Mouse (Mus musculus): ENCODE results near the gene Hist1h2be. TPM values are rescaled to one million over a fixed set of nuclear protein-coding genes. Genes with fewer than 3 reads are reported as not detected.
A peak's percentile ranks its signal among the peaks of the same experiment; 100 is the strongest.

Gene Hist1h2be
- polyA plus RNA-seq, 1 experiment from 2014 or later = 2.3 TPM

DNA sequence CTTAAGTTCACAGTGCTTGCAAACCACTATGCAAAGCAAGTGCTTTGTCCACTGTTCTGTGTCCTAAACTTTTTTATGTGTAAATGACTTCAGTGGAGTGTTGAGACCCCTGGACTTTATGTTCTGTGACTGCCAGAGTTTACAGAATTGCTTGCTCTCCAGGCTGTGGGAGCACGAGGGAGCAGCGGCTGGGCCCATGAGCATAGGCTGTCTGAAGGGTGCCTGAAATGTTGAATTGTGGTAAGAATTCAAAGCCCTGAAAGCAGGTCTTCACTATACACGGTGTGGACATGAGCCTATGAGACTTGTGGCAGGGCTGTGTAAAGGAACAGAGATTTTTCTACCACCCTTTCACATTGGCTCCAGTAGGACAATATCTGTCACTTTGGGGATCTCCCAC lies 9.3 kb downstream of the Hist1h2be start:
- Histone ChIP-seq H3K36me3 (ENCODE audit: control insufficient read depth, insufficient read depth, low read length) (no peaks in the 10 kb centered on the region), H3K4me2 (ENCODE audit: low read depth, low read length) (no peak overlapping the region), H3K27me3 (replicated peaks; ENCODE audit: control insufficient read depth, insufficient read depth, low read length) (no peaks in the 10 kb centered on the region), H3K9ac (ENCODE audit: low read depth, low read length) (no peak overlapping the region), H3K27ac (ENCODE audit: low read length) (no peak overlapping the region), H3K9me3 (ENCODE audit: control insufficient read depth, low read length) (no peaks in the 10 kb centered on the region), H3K4me3 (ENCODE audit: low read length) (no peak overlapping the region), H3K4me1 (ENCODE audit: control insufficient read depth, insufficient read depth, low read length) (no peaks in the 10 kb centered on the region)
- ATAC-seq = no peak
- WGBS = 83% methylated on average over 3 of the region's 3 CpGs

DNA sequence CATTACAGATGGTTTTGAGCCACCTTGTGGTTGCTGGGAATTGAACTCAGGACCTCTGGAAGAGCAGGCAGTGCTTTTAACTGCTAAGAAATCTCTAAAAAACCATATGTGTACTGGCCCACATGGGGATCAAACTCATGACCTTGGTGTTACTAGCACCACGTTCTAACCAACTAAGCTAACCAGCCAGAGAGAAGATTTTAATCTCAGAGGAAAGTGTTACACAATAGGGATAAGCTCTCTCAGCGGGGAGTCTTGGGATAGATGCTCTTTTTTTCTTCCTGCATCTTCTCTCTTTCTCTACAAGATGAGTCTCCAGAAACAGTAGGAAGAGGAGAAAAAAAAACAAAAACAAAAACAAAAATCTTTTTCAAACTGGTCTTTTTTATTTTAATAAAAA lies 10.5 kb downstream of the Hist1h2be start:
- WGBS = 84% methylated on average over 2 of the region's 2 CpGs
- no peaks in the 10 kb centered on the region for H3K4me1 ChIP-seq (ENCODE audit: control insufficient read depth, insufficient read depth, low read length)
- H3K27me3 ChIP-seq (replicated peaks; ENCODE audit: control insufficient read depth, insufficient read depth, low read length) = no peaks in the 10 kb centered on the region
- H3K4me3 ChIP-seq (ENCODE audit: low read length) = no peak overlapping the region
- no peak overlapping the region for H3K27ac ChIP-seq (ENCODE audit: low read length)
- H3K9me3 ChIP-seq (ENCODE audit: control insufficient read depth, low read length) = no peaks in the 10 kb centered on the region
- no peaks in the 10 kb centered on the region for H3K36me3 ChIP-seq (ENCODE audit: control insufficient read depth, insufficient read depth, low read length)
- ATAC-seq = no peak
- no peak overlapping the region for H3K4me2 ChIP-seq (ENCODE audit: low read depth, low read length)
- H3K9ac ChIP-seq (ENCODE audit: low read depth, low read length) = no peak overlapping the region

DNA sequence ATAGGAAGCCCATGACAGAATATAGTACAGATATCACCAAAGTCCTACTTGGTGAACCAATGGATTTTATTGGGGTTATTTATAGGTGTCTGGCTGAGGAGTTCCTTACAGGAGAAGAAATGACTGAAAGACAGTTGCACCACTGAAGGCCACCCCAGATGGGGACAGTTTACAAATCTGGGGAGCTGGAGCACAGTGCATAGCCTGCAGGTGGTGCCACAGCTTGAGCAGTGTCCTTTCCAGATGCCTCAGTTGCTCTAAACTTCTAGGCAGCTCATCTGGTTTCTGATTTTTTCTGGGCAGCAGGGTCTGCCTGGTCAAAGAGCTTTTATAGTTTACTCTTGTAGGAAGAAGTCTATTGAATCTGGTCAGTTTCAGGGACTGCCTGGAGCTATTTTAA lies 11.1 kb downstream of the Hist1h2be start:
- Histone ChIP-seq H3K27ac (ENCODE audit: low read length) (no peak overlapping the region), H3K27me3 (replicated peaks; ENCODE audit: control insufficient read depth, insufficient read depth, low read length) (no peaks in the 10 kb centered on the region), H3K4me2 (ENCODE audit: low read depth, low read length) (no peak overlapping the region), H3K9me3 (ENCODE audit: control insufficient read depth, low read length) (no peaks in the 10 kb centered on the region), H3K4me3 (ENCODE audit: low read length) (no peak overlapping the region), H3K36me3 (ENCODE audit: control insufficient read depth, insufficient read depth, low read length) (no peaks in the 10 kb centered on the region), H3K4me1 (ENCODE audit: control insufficient read depth, insufficient read depth, low read length) (no peaks in the 10 kb centered on the region), H3K9ac (ENCODE audit: low read depth, low read length) (no peak overlapping the region)
- ATAC-seq = no peak

DNA sequence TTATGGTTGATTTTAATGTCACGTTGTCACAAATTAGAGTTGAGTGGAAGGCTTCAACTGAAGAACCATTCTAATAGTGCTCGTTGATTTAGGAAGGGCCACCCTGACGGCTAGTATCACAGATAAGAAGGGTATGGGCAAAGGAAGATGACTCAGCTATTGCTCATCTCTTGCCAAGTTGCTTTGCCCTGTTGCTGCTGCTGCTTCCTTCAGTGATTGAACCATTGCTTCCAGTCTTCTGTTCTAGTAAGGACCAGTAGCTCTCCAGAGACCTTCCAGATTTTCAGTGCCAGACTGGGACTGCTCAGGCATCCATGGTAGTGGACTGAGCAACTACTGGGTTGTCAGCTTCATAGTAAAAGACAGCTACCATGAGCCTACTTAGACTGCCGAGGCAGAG lies 11.7 kb downstream of the Hist1h2be start:
- no peak overlapping the region for H3K4me3 ChIP-seq (ENCODE audit: low read length)
- ATAC-seq = no peak
- H3K4me2 ChIP-seq (ENCODE audit: low read depth, low read length) = no peak overlapping the region
- H3K9me3 ChIP-seq (ENCODE audit: control insufficient read depth, low read length) = no peaks in the 10 kb centered on the region
- no peak overlapping the region for H3K27ac ChIP-seq (ENCODE audit: low read length)
- 83% methylated on average over 4 of the region's 4 CpGs for WGBS
- no peak overlapping the region for H3K9ac ChIP-seq (ENCODE audit: low read depth, low read length)
- H3K27me3 ChIP-seq (replicated peaks; ENCODE audit: control insufficient read depth, insufficient read depth, low read length) = no peaks in the 10 kb centered on the region
- no peaks in the 10 kb centered on the region for H3K36me3 ChIP-seq (ENCODE audit: control insufficient read depth, insufficient read depth, low read length)
- H3K4me1 ChIP-seq (ENCODE audit: control insufficient read depth, insufficient read depth, low read length) = no peaks in the 10 kb centered on the region

DNA sequence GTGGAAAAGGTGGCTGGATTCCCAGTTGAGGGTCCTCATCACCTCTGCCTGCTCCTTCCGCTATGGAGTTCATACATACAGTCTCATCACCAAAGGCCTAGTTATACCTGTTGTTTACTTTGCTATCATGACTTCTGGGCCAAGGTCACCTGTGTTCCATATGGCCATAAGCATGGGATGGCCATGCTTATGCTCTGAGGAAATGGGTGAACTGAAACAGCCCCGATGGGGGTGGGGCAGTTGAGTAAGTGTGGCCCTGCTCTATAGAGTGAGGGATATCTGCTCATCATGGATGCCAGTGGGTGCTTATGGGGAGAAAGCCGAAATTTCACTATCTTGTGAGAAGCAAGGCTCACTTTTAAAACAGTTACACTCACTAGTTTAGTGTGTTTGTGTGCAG lies 15.9 kb downstream of the Hist1h2be start:
- ATAC-seq = no peak
- H3K9me3 ChIP-seq (ENCODE audit: control insufficient read depth, low read length) = no peaks in the 10 kb centered on the region
- no peaks in the 10 kb centered on the region for H3K36me3 ChIP-seq (ENCODE audit: control insufficient read depth, insufficient read depth, low read length)
- H3K4me1 ChIP-seq (ENCODE audit: control insufficient read depth, insufficient read depth, low read length) = no peaks in the 10 kb centered on the region
- H3K9ac ChIP-seq (ENCODE audit: low read depth, low read length) = no peak overlapping the region
- WGBS = 92% methylated on average over 3 of the region's 3 CpGs
- no peaks in the 10 kb centered on the region for H3K27me3 ChIP-seq (replicated peaks; ENCODE audit: control insufficient read depth, insufficient read depth, low read length)
- no peak overlapping the region for H3K4me2 ChIP-seq (ENCODE audit: low read depth, low read length)
- no peak overlapping the region for H3K27ac ChIP-seq (ENCODE audit: low read length)
- H3K4me3 ChIP-seq (ENCODE audit: low read length) = no peak overlapping the region

DNA sequence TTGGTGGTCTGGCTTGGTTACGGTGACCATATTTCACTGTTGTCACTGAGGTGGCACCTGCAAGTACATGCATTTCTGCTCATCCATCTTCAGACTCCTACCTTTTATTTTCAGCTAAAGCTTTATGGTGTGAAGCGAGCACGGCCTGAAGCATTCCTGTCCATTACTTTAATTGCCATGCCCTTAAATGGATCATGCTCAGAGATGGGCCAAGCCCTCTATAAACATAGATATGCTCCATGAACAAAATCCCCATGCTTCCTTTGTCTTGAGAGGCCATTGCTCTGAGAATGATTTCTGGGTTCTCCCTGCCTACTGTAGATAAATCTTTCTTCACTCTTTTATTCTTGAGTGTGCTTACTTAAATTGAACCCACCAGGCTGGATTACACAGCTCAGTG lies 16.5 kb downstream of the Hist1h2be start:
- no peaks in the 10 kb centered on the region for H3K9me3 ChIP-seq (ENCODE audit: control insufficient read depth, low read length)
- no peaks in the 10 kb centered on the region for H3K4me1 ChIP-seq (ENCODE audit: control insufficient read depth, insufficient read depth, low read length)
- no peak overlapping the region for H3K4me3 ChIP-seq (ENCODE audit: low read length)
- no peak for ATAC-seq
- H3K36me3 ChIP-seq (ENCODE audit: control insufficient read depth, insufficient read depth, low read length) = no peaks in the 10 kb centered on the region
- H3K9ac ChIP-seq (ENCODE audit: low read depth, low read length) = no peak overlapping the region
- WGBS = 84% methylated on average over 3 of the region's 3 CpGs
- no peak overlapping the region for H3K27ac ChIP-seq (ENCODE audit: low read length)
- no peaks in the 10 kb centered on the region for H3K27me3 ChIP-seq (replicated peaks; ENCODE audit: control insufficient read depth, insufficient read depth, low read length)
- H3K4me2 ChIP-seq (ENCODE audit: low read depth, low read length) = no peak overlapping the region

DNA sequence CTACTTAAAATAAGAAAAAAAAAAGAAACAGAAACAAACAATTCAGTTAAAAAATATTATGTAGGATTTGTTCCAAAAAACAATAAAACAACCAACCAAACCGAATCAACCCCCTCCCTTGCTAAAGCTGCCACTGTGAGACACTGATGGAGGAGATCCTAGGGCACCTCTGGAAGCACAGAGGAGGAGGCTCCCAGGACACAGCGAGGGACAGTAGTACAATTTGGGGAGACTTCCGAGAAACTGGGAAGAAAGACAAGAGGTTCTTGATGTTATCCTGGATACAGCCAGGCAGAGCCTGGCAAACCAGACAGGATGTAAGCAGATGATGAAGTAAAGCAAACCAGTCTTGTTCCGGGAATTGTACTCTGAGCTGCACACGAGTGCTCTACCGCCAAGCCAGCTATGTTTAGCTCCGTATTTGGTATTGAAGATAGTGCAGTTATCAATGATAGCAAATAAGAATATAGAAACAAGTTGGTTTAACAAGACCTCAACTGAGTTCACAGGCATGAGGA lies 17.7 kb downstream of the Hist1h2be start:
- H3K9ac ChIP-seq (ENCODE audit: low read depth, low read length) = no peak overlapping the region
- no peak overlapping the region for H3K27ac ChIP-seq (ENCODE audit: low read length)
- no peaks in the 10 kb centered on the region for H3K36me3 ChIP-seq (ENCODE audit: control insufficient read depth, insufficient read depth, low read length)
- no peaks in the 10 kb centered on the region for H3K4me1 ChIP-seq (ENCODE audit: control insufficient read depth, insufficient read depth, low read length)
- no peak for ATAC-seq
- H3K27me3 ChIP-seq (replicated peaks; ENCODE audit: control insufficient read depth, insufficient read depth, low read length) = no peaks in the 10 kb centered on the region
- 71% methylated on average over 7 of the region's 7 CpGs for WGBS
- H3K9me3 ChIP-seq (ENCODE audit: control insufficient read depth, low read length) = no peaks in the 10 kb centered on the region
- no peak overlapping the region for H3K4me3 ChIP-seq (ENCODE audit: low read length)
- no peak overlapping the region for H3K4me2 ChIP-seq (ENCODE audit: low read depth, low read length)

DNA sequence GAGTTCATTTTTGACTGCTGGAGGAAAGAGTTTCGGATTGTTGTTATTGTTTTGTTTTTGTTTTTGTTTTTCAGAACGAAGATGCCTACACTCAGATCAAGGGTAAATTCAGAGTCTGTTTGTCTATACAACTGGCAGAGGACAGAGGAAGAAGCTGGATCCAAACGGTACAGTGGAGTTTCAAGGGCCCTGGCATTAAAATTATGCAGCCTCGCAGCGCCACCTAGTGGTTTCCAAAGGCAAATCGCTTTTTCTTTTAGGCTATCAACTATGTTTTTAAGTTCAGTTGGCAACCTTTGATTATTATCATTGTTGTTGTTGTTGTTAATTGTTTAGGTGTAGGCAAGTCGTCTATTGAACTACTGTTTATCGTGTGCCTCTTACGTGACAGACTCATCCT lies 23.0 kb downstream of the Hist1h2be start:
- H3K4me3 ChIP-seq (ENCODE audit: low read length) = no peak overlapping the region
- H3K27me3 ChIP-seq (replicated peaks; ENCODE audit: control insufficient read depth, insufficient read depth, low read length) = no peaks in the 10 kb centered on the region
- 7% methylated on average over 9 of the region's 9 CpGs for WGBS
- no peak for ATAC-seq
- H3K36me3 ChIP-seq (ENCODE audit: control insufficient read depth, insufficient read depth, low read length) = no peaks in the 10 kb centered on the region
- peaks cover 5% of the 10 kb centered on the region; the same call in 1 of the 2 replicates for H3K4me1 ChIP-seq (ENCODE audit: control insufficient read depth, insufficient read depth, low read length)
- H3K4me2 ChIP-seq (ENCODE audit: low read depth, low read length) = no peak overlapping the region
- no peak overlapping the region for H3K27ac ChIP-seq (ENCODE audit: low read length)
- no peaks in the 10 kb centered on the region for H3K9me3 ChIP-seq (ENCODE audit: control insufficient read depth, low read length)
- H3K9ac ChIP-seq (ENCODE audit: low read depth, low read length) = no peak overlapping the region

DNA sequence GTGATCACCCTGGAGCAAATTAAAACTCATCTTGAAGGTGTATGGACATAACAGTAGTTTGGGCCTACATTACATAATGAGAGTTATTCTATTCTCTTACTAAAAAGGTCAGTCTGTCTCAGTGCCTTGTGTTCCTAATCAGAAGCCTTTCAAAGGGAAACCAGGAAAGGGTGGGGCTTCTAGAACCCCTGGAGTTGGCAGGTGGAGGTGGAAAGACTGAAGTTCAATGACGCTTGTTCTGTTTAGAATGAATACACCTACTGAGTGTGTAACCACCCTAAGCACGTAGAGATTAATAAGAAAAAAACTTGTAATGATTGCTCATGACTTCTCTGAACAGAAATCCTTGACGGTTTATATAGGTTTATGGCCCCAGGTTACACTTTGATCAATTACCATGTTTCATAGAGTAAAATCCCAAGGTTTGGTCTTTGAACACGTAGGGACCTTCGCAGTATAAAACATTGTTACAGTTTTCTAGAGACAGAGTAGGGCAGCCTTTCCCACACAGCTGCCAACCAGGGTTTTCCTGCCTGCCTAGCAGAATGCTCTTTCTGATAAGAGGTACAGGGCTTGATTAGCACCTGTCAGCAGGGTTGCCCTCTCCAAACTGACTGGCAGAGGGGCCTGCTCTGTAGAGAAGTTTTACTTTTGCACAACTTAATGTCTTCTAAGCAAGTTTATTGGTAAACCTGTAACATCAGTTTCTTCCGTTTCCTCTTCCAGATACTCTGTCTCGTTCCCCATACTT lies 25.1 kb downstream of the Hist1h2be start:
- 70% methylated on average over 7 of the region's 7 CpGs for WGBS
- H3K27ac ChIP-seq (ENCODE audit: low read length) = peak overlapping the region; percentile 76
- H3K27me3 ChIP-seq (replicated peaks; ENCODE audit: control insufficient read depth, insufficient read depth, low read length) = no peaks in the 10 kb centered on the region
- H3K9ac ChIP-seq (ENCODE audit: low read depth, low read length) = 0 out of 2 replicates have a peak overlapping the region, but pooled peaks have one; percentile 27
- peaks cover 5% of the 10 kb centered on the region; the same call in 1 of the 2 replicates for H3K4me1 ChIP-seq (ENCODE audit: control insufficient read depth, insufficient read depth, low read length)
- 0 out of 2 replicates have a peak overlapping the region, but pooled peaks have one; percentile 3 for H3K4me2 ChIP-seq (ENCODE audit: low read depth, low read length)
- H3K36me3 ChIP-seq (ENCODE audit: control insufficient read depth, insufficient read depth, low read length) = no peaks in the 10 kb centered on the region
- no peaks in the 10 kb centered on the region for H3K9me3 ChIP-seq (ENCODE audit: control insufficient read depth, low read length)
- H3K4me3 ChIP-seq (ENCODE audit: low read length) = no peak overlapping the region
- ATAC-seq = peak; percentile 89

Measured in intestine, embryonic 16.5 days (tissue).